Mouse (Mus musculus) frontal cortex, adult (tissue): ENCODE measurements around the gene Lypd6.

Experiments used
- ATAC-seq: cut with Nextera tagmentation; 2 replicates; pipeline ENCODE4 v1.9.2; 2017; ENCODE audit warnings: mild to moderate bottlenecking, moderate library complexity, mixed read lengths; ENCODE audit not compliant: low TSS enrichment

Gene Lypd6

GRCm38 (mm10) chr2:50173730-50174528 lies 107.7 kb downstream of the Lypd6 start:
- ATAC-seq, result no peak

- no peak for ATAC-seq
Measured at GRCm38 (mm10) chr2:50175709-50176108, 109.5 kb downstream of the Lypd6 start.

GRCm38 (mm10) chr2:50179164-50179563 lies 112.9 kb downstream of the Lypd6 start:
- ATAC-seq, result peak; percentile 28; the same call in 1 of the 2 replicates

- no peak for ATAC-seq
Measured at GRCm38 (mm10) chr2:50180423-50180822, 114.2 kb downstream of the Lypd6 start.

GRCm38 (mm10) chr2:50181332-50181731 lies 115.1 kb downstream of the Lypd6 start:
- 0 out of 2 replicates have a peak, but pooled peaks have one; percentile 50 for ATAC-seq

GRCm38 (mm10) chr2:50186711-50187405 lies 120.6 kb downstream of the Lypd6 start:
- peak; percentile 41; the same call in 1 of the 2 replicates for ATAC-seq

GRCm38 (mm10) chr2:50188856-50189255 lies 122.6 kb downstream of the Lypd6 start:
- no peak for ATAC-seq

GRCm38 (mm10) chr2:50196681-50197080 lies 130.5 kb downstream of the Lypd6 start:
- ATAC-seq, result peak; percentile 88

GRCm38 (mm10) chr2:50197801-50198200 lies 131.6 kb downstream of the Lypd6 start:
- ATAC-seq, result no peak

GRCm38 (mm10) chr2:50200541-50200940 lies 134.3 kb downstream of the Lypd6 start:
- no peak for ATAC-seq

- no peak for ATAC-seq
Measured at GRCm38 (mm10) chr2:50220574-50220973, 154.3 kb downstream of the Lypd6 start.

GRCm38 (mm10) chr2:50225019-50225418 lies 158.8 kb downstream of the Lypd6 start:
- no peak for ATAC-seq

- no peak for ATAC-seq
Measured at GRCm38 (mm10) chr2:50233491-50233890, 167.3 kb downstream of the Lypd6 start.
